ENCODE assay signal across 20 mouse cellular contexts in the genomic region with DNA sequence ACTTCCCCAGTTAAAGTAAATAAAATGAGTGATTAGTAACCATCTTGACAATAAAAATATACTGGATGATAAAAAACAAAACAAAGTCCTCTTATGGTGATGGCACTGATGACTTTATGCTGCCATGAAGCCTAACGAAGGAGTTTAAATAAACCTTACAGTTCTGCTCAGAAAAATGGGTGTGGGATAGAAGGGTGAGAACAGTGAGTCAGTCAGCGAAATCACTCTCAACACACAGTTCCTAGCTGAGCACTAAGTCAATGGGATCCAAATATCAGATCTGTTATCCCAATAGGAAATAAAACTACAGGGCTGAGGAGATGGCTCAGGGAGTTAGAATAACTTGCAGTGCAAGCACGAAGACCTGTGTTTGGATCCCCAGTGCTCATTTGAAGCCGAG.
DNase-seq lines count a peak whose midpoint lies in the region; ATAC-seq and TF ChIP-seq lines count a peak whose summit lies in the region.
"Had no signal": no experiment of that assay in that cellular context is flagged by ENCODE, and none has a peak within 500 bp of the region (broad histone marks: within the 10 kb centered on the region; RNA-seq: fewer than 3 reads in every experiment).

No protein-coding gene starts in this region.

- ATAC-seq in frontal cortex, adult (ENCODE audit: low TSS enrichment): peak; percentile 84
- ATAC-seq: activated CD4-positive, CD25-positive, alpha-beta regulatory T cell, adult 4 months; CD4-positive, CD25-positive, alpha-beta regulatory T cell, adult 4 months; Patski had no signal

- no peak for DNase-seq in frontal cortex, postnatal 14 days (ENCODE audit: low spot score in 2 of 2)
- peak; percentile 53 for DNase-seq in brain, adult 2 months (ENCODE audit: low read depth, low spot score)
- no peak for DNase-seq in urinary bladder, postnatal 10 days (ENCODE audit: low spot score)
- no peak for DNase-seq in layer of hippocampus, adult 9-11 months
- DNase-seq: adrenal gland, adult 2 months; adrenal gland, adult 8-10 months; adrenal gland, postnatal 10 days; adrenal gland, postnatal 14 days; adrenal gland, postnatal 25 days; adrenal gland, postnatal 36 days; B cell, adult 2 months; cerebellum, adult 11 months; cerebellum, adult 11-12 months; cerebellum, adult 18-20 months; cerebellum, adult 2 months had no signal

- no peak for TF ChIP-seq POLR2A in cortical plate, adult 2 months (IDR thresholded peaks at IDR 0.05; ENCODE audit: extremely low read depth, insufficient read depth, low read length)

- no peak overlapping the region for H3K4me3 ChIP-seq in cortical plate, adult 2 months (ENCODE audit: insufficient read depth, low read length)

- peaks cover 2% of the 10 kb centered on the region for H3K4me1 ChIP-seq in cortical plate, adult 2 months (ENCODE audit: control insufficient read depth, insufficient read depth, low read length)

- no peak for TF ChIP-seq CTCF in cortical plate, adult 2 months (IDR thresholded peaks at IDR 0.05; ENCODE audit: extremely low read depth, insufficient read depth, low read length)

- H3K27ac ChIP-seq in cortical plate, adult 2 months (ENCODE audit: insufficient read depth, low read length): peak overlapping the region; percentile 56; the same call in 1 of the 2 replicates
